Comparison of ENCODE assay signal across 23 mouse cellular contexts in the genomic region with DNA sequence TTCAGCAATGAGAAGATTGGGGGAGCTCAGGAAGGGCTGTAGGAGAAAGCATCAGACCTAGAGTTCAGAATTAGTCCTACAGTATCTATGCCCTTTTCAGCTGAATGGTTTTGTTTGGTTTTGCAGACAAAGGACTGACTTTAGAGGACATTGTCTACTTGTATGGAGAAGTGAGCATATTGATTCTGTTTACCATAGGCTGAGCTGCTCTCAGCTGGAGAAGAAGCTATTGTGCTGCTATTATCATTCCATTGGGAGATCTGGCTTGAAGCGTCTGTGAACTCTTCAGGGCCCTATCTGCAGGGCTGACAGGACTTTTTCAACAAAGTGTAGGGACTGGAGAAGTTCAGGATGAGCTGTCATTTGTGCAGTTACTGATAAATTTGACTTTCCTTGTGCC.
DNase-seq lines count a peak whose midpoint lies in the region; ATAC-seq and TF ChIP-seq lines count a peak whose summit lies in the region.
"Had no signal": no experiment of that assay in that cellular context is flagged by ENCODE, and none has a peak within 500 bp of the region (broad histone marks: within the 10 kb centered on the region; RNA-seq: fewer than 3 reads in every experiment).

No protein-coding gene starts in this region.

- no peak overlapping the region for H3K4me3 ChIP-seq in gastrocnemius, adult 2 months
- no peak overlapping the region for H3K4me3 ChIP-seq in hindbrain, postnatal 0 days (ENCODE audit: low read length)
- no peak overlapping the region for H3K4me3 ChIP-seq in hindbrain, embryonic 16.5 days (ENCODE audit: low read length)
- H3K4me3 ChIP-seq in neural tube, embryonic 13.5 days, result no peak overlapping the region
- H3K4me3 ChIP-seq in neural tube, embryonic 15.5 days (replicated peaks), result no peak overlapping the region
- H3K4me3 ChIP-seq: embryonic facial prominence, embryonic 10.5 days; forebrain, embryonic 13.5 days; limb, embryonic 15.5 days; lung, embryonic 15.5 days had no signal

- H3K27ac ChIP-seq in gastrocnemius, adult 2 months, result 0 out of 2 replicates have a peak overlapping the region, but pooled peaks have one; percentile 20
- 0 out of 2 replicates have a peak overlapping the region, but pooled peaks have one; percentile 7 for H3K27ac ChIP-seq in hindbrain, postnatal 0 days
- H3K27ac ChIP-seq in hindbrain, embryonic 16.5 days (ENCODE audit: low read depth, low read length), result no peak overlapping the region
- H3K27ac ChIP-seq in neural tube, embryonic 13.5 days (replicated peaks), result peak overlapping the region; percentile 25; the same call in 1 of the 2 replicates
- no peak overlapping the region for H3K27ac ChIP-seq in neural tube, embryonic 15.5 days (replicated peaks)
- H3K27ac ChIP-seq: embryonic facial prominence, embryonic 10.5 days; forebrain, embryonic 13.5 days; limb, embryonic 15.5 days; lung, embryonic 15.5 days had no signal

- TF ChIP-seq CTCF in gastrocnemius, adult 2 months (IDR thresholded peaks at IDR 0.05), result no peak
- TF ChIP-seq CTCF in hindbrain, postnatal 0 days (IDR thresholded peaks at IDR 0.05; ENCODE audit: low read depth), result no peak

- H3K27me3 ChIP-seq in hindbrain, postnatal 0 days (ENCODE audit: insufficient read depth, low read length), result no peaks in the 10 kb centered on the region
- H3K27me3 ChIP-seq in hindbrain, embryonic 16.5 days (replicated peaks; ENCODE audit: control insufficient read depth, insufficient read depth, low read length), result no peaks in the 10 kb centered on the region
- no peaks in the 10 kb centered on the region for H3K27me3 ChIP-seq in neural tube, embryonic 13.5 days
- H3K27me3 ChIP-seq in neural tube, embryonic 15.5 days (replicated peaks), result no peaks in the 10 kb centered on the region
- H3K27me3 ChIP-seq: forebrain, embryonic 13.5 days; limb, embryonic 15.5 days; lung, embryonic 15.5 days had no signal

- no peaks in the 10 kb centered on the region for H3K36me3 ChIP-seq in hindbrain, postnatal 0 days (ENCODE audit: insufficient read depth, low read length)
- no peaks in the 10 kb centered on the region for H3K36me3 ChIP-seq in hindbrain, embryonic 16.5 days (ENCODE audit: control insufficient read depth, insufficient read depth, low read length)
- H3K36me3 ChIP-seq in neural tube, embryonic 13.5 days, result no peaks in the 10 kb centered on the region
- no peaks in the 10 kb centered on the region for H3K36me3 ChIP-seq in neural tube, embryonic 15.5 days
- H3K36me3 ChIP-seq: embryonic facial prominence, embryonic 10.5 days; limb, embryonic 15.5 days; lung, embryonic 15.5 days had no signal

- 11% methylated on average over 1 of the region's 1 CpGs for WGBS in hindbrain, postnatal 0 days
- 15% methylated on average over 1 of the region's 1 CpGs for WGBS in hindbrain, embryonic 16.5 days
- 3% methylated on average over 1 of the region's 1 CpGs for WGBS in neural tube, embryonic 13.5 days
- WGBS in neural tube, embryonic 15.5 days, result 10% methylated on average over 1 of the region's 1 CpGs

- DNase-seq in gastrocnemius, adult 2 months, result no peak
- no peak for DNase-seq in gastrocnemius, postnatal 25 days
- no peak for DNase-seq in hindbrain, postnatal 0 days (ENCODE audit: low spot score)
- DNase-seq: adrenal gland, postnatal 36 days; cerebellum, adult 8-10 months; gastrocnemius, postnatal 10 days; heart, adult 18-20 months; heart, postnatal 10 days; kidney, adult 2 months; kidney, postnatal 10 days; right cerebral cortex, adult 18-20 months; thymus, postnatal 25 days had no signal

- no peak for ATAC-seq in hindbrain, postnatal 0 days
- ATAC-seq in hindbrain, embryonic 16.5 days, result no peak
- no peak for ATAC-seq in neural tube, embryonic 13.5 days (ENCODE audit: low read depth)
- ATAC-seq in neural tube, embryonic 15.5 days (ENCODE audit: low FRiP score), result no peak
- no peak for ATAC-seq in megakaryocyte, adult 5-6 weeks (ENCODE audit: poor library complexity, severe bottlenecking)
- ATAC-seq: CD4-positive, CD25-positive, alpha-beta regulatory T cell, adult 4 months; forebrain, embryonic 13.5 days; inflammation-experienced regulatory T-cells, adult 6 months had no signal

- intact Hi-C loops in gastrocnemius, adult 2 months (cut with DNase I), result no loop called here

- no peak overlapping the region for H3K9ac ChIP-seq in hindbrain, postnatal 0 days (replicated peaks; ENCODE audit: low read length)
- H3K9ac ChIP-seq in hindbrain, embryonic 16.5 days (ENCODE audit: low read depth, low read length), result no peak overlapping the region
- H3K9ac ChIP-seq in neural tube, embryonic 13.5 days, result no peak overlapping the region
- no peak overlapping the region for H3K9ac ChIP-seq in neural tube, embryonic 15.5 days (replicated peaks)
- H3K9ac ChIP-seq: forebrain, embryonic 13.5 days; limb, embryonic 15.5 days; lung, embryonic 15.5 days had no signal

- peaks cover 19% of the 10 kb centered on the region for H3K4me1 ChIP-seq in hindbrain, postnatal 0 days (ENCODE audit: insufficient read depth, low read length)
- peaks cover 5% of the 10 kb centered on the region for H3K4me1 ChIP-seq in hindbrain, embryonic 16.5 days (ENCODE audit: control insufficient read depth, insufficient read depth, low read depth, low read length)
- peaks cover 37% of the 10 kb centered on the region for H3K4me1 ChIP-seq in neural tube, embryonic 13.5 days (replicated peaks)
- peaks cover 17% of the 10 kb centered on the region for H3K4me1 ChIP-seq in neural tube, embryonic 15.5 days

- H3K4me2 ChIP-seq in hindbrain, postnatal 0 days (ENCODE audit: low read depth, low read length), result no peak overlapping the region
- no peak overlapping the region for H3K4me2 ChIP-seq in hindbrain, embryonic 16.5 days (ENCODE audit: low read length)
- H3K4me2 ChIP-seq in neural tube, embryonic 13.5 days, result no peak overlapping the region
- H3K4me2 ChIP-seq in neural tube, embryonic 15.5 days, result no peak overlapping the region
- H3K4me2 ChIP-seq: forebrain, embryonic 13.5 days; limb, embryonic 15.5 days; lung, embryonic 15.5 days had no signal

- no peaks in the 10 kb centered on the region for H3K9me3 ChIP-seq in hindbrain, postnatal 0 days (ENCODE audit: low read length)
- no peaks in the 10 kb centered on the region for H3K9me3 ChIP-seq in hindbrain, embryonic 16.5 days (ENCODE audit: control insufficient read depth, low read length)
- no peaks in the 10 kb centered on the region for H3K9me3 ChIP-seq in neural tube, embryonic 13.5 days
- H3K9me3 ChIP-seq in neural tube, embryonic 15.5 days (replicated peaks), result no peaks in the 10 kb centered on the region
- H3K9me3 ChIP-seq: embryonic facial prominence, embryonic 10.5 days; forebrain, embryonic 13.5 days; G1E; limb, embryonic 15.5 days; lung, embryonic 15.5 days had no signal

Comparison
In these comparisons a context has a peak if more than half of its experiments do, and no peak if none do; other contexts are left out.
1. H3K27ac ChIP-seq: peak in gastrocnemius, adult 2 months (single experiment), hindbrain, postnatal 0 days (single experiment) and neural tube, embryonic 13.5 days (single experiment); none in hindbrain, embryonic 16.5 days (single experiment) and neural tube, embryonic 15.5 days (single experiment).